Comparison of ENCODE assay signal across 23 mouse cellular contexts in genomic region chr1:173427385-173427784, GRCm38 (mm10). TPM values are rescaled to one million over a fixed set of nuclear protein-coding genes. Genes with fewer than 3 reads are reported as not detected.
DNase-seq lines count a peak whose midpoint lies in the region; ATAC-seq and TF ChIP-seq lines count a peak whose summit lies in the region.
"Had no signal": no experiment of that assay in that cellular context is flagged by ENCODE, and none has a peak within 500 bp of the region (broad histone marks: within the 10 kb centered on the region; RNA-seq: fewer than 3 reads in every experiment).

No protein-coding gene starts in this region.

- no peak overlapping the region for H3K4me2 ChIP-seq in heart, embryonic 12.5 days
- no peak overlapping the region for H3K4me2 ChIP-seq in lung, postnatal 0 days (replicated peaks; ENCODE audit: low read depth, low read length)
- H3K4me2 ChIP-seq: hindbrain, embryonic 15.5 days; intestine, embryonic 15.5 days had no signal

- no peak overlapping the region for H3K4me3 ChIP-seq in heart, embryonic 12.5 days
- no peak overlapping the region for H3K4me3 ChIP-seq in lung, postnatal 0 days (ENCODE audit: low read depth, low read length)
- no peak overlapping the region for H3K4me3 ChIP-seq in macrophage (ENCODE audit: inconsistent target)
- H3K4me3 ChIP-seq in gastrocnemius, adult 2 months, result no peak overlapping the region
- H3K4me3 ChIP-seq: forebrain, embryonic 10.5 days; hindbrain, embryonic 15.5 days; intestine, embryonic 15.5 days had no signal

- H3K79me2 ChIP-seq in macrophage (ENCODE audit: inconsistent target), result peaks cover 100% of the 10 kb centered on the region

- peak; percentile 33 to 44 for DNase-seq in heart, adult 18-20 months
- peak; percentile 40 for DNase-seq in lung, postnatal 0 days (ENCODE audit: low spot score)
- no peak for DNase-seq in lung, postnatal 14 days
- no peak for DNase-seq in gastrocnemius, adult 18-20 months (ENCODE audit: low spot score)
- DNase-seq in gastrocnemius, adult 2 months, result no peak
- DNase-seq: adrenal gland, adult 8-10 months; B cell, adult 2 months; cerebellum, adult 9-11 months; embryo, embryonic 11 days; gastrocnemius, postnatal 36 days; heart, postnatal 4 days; kidney, postnatal 36 days; layer of hippocampus, postnatal 36 days; retina, postnatal 1 day; thymus, adult 2 months had no signal

- no peak overlapping the region for H3K9ac ChIP-seq in heart, embryonic 12.5 days
- no peak overlapping the region for H3K9ac ChIP-seq in lung, postnatal 0 days (replicated peaks; ENCODE audit: low read depth)
- H3K9ac ChIP-seq: hindbrain, embryonic 15.5 days; intestine, embryonic 15.5 days had no signal

- no peaks in the 10 kb centered on the region for H3K4me1 ChIP-seq in heart, embryonic 12.5 days (replicated peaks)
- no peaks in the 10 kb centered on the region for H3K4me1 ChIP-seq in lung, postnatal 0 days (ENCODE audit: insufficient read depth, low read depth, low read length)
- H3K4me1 ChIP-seq: forebrain, embryonic 10.5 days; hindbrain, embryonic 15.5 days; intestine, embryonic 15.5 days had no signal

- H3K27ac ChIP-seq in heart, embryonic 12.5 days (ENCODE audit: poor library complexity, severe bottlenecking), result no peak overlapping the region
- H3K27ac ChIP-seq in lung, postnatal 0 days (ENCODE audit: low read length), result no peak overlapping the region
- peak overlapping the region; percentile 61 for H3K27ac ChIP-seq in macrophage
- no peak overlapping the region for H3K27ac ChIP-seq in gastrocnemius, adult 2 months
- H3K27ac ChIP-seq: forebrain, embryonic 10.5 days; hindbrain, embryonic 15.5 days; intestine, embryonic 15.5 days had no signal

- ATAC-seq in heart, embryonic 12.5 days (ENCODE audit: insufficient number of reproducible peaks, low FRiP score), result no peak
- no peak for ATAC-seq in lung, postnatal 0 days
- ATAC-seq: intestine, embryonic 15.5 days; midbrain, embryonic 16.5 days had no signal

- no peak for TF ChIP-seq CTCF in lung, postnatal 0 days (IDR thresholded peaks at IDR 0.05)
- no peak for TF ChIP-seq CTCF in gastrocnemius, adult 2 months (IDR thresholded peaks at IDR 0.05)

- no peaks in the 10 kb centered on the region for H3K9me3 ChIP-seq in heart, embryonic 12.5 days (replicated peaks)
- H3K9me3 ChIP-seq in lung, postnatal 0 days (ENCODE audit: low read length), result no peaks in the 10 kb centered on the region
- H3K9me3 ChIP-seq: forebrain, embryonic 10.5 days; hindbrain, embryonic 15.5 days; intestine, embryonic 15.5 days had no signal

- H3K27me3 ChIP-seq in heart, embryonic 12.5 days (replicated peaks), result no peaks in the 10 kb centered on the region
- no peaks in the 10 kb centered on the region for H3K27me3 ChIP-seq in lung, postnatal 0 days (replicated peaks; ENCODE audit: insufficient read depth, low read length)
- H3K27me3 ChIP-seq: hindbrain, embryonic 15.5 days; intestine, embryonic 15.5 days had no signal

- intact Hi-C loops in gastrocnemius, adult 2 months (cut with DNase I), result no loop called here

- WGBS in heart, embryonic 12.5 days, result 72% methylated on average over 8 of the region's 8 CpGs
- WGBS in lung, postnatal 0 days, result 66% methylated on average over 8 of the region's 8 CpGs
- 19% methylated on average over 8 of the region's 8 CpGs for WGBS in macrophage (ENCODE audit: missing documents)

- no peak for TF ChIP-seq EP300 in lung, postnatal 0 days (IDR thresholded peaks at IDR 0.05)

- no peaks in the 10 kb centered on the region for H3K36me3 ChIP-seq in heart, embryonic 12.5 days
- H3K36me3 ChIP-seq in lung, postnatal 0 days (ENCODE audit: insufficient read depth, low read length), result no peaks in the 10 kb centered on the region
- H3K36me3 ChIP-seq in macrophage (ENCODE audit: inconsistent target), result no peaks in the 10 kb centered on the region
- H3K36me3 ChIP-seq: hindbrain, embryonic 15.5 days; intestine, embryonic 15.5 days had no signal

RNA-seq across cellular contexts. Expression of gene Cadm3, which starts 59.9 kb away (rescaled TPM):
- total RNA-seq in heart, adult 18-20 months (2021), result 1 to 10 TPM; 2.1 to 2.3 TPM
- polyA plus RNA-seq in heart, embryonic 12.5 days (2016; fragmentation: Nextera tagmentation; extraction: Ambion mirVana), result 0.57 TPM in 2 replicates
- polyA plus RNA-seq in lung, postnatal 0 days (2015; fragmentation: Nextera tagmentation; extraction: Ambion mirVana), result 0.26 and 0.39 TPM in 2 replicates
- under 1 TPM in 1 of 26 experiments, not detected in 25; 0.98 TPM for total RNA-seq in macrophage (2018; cell fraction: chromatin; rRNA removed)
- under 1 TPM in 5 of 26 experiments, not detected in 21; 0.05 to 0.18 (median 0.09) TPM for total RNA-seq in macrophage (2018; cell fraction: cytosol; rRNA removed)
- under 1 TPM in 1 of 26 experiments, not detected in 25; 0.55 TPM for total RNA-seq in macrophage (2018; cell fraction: nucleus; rRNA removed)
- not detected in 3 replicates for polyA plus RNA-seq in macrophage (2018)
- 1 to 10 TPM; 7.4 to 7.7 TPM for total RNA-seq in gastrocnemius, adult 18-20 months (2021)
- 10 to 100 TPM in 1 of 2 experiments, 1 to 10 TPM in 1; 7.2 to 12.2 TPM for total RNA-seq in gastrocnemius, adult 2 months (2021)
- total RNA-seq: megakaryocyte-erythroid progenitor cell, adult 5-6 weeks; neutrophil, adult 5-6 weeks had no signal

Comparison
In these comparisons a context has a peak if more than half of its experiments do, and no peak if none do; other contexts are left out.
1. DNase-seq: peak in heart, adult 18-20 months (2 of 2) and lung, postnatal 0 days (single experiment); none in lung, postnatal 14 days (single experiment), gastrocnemius, adult 18-20 months (single experiment) and gastrocnemius, adult 2 months (single experiment).